In the genomic region with DNA sequence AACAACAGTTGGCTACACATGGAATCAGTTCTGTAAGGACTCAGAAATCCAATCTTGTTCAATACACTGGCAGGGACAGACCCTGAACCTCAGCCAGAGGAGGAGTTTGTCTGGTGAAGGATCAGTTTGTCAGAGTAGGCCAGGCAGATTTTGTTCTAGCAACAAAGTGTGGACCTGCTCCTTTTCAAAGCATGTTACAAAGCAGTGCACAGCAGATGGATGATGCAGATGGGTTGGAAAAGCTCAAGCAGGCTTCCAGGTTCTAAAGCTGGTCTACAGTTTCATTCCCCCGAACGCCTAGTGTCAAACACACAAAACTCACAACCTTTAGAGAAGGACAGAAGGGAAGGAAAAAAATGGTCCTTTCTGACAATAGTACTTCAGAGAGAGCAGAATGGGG, we compare ENCODE assay signal across 14 mouse cellular contexts. TPM values are rescaled to one million over a fixed set of nuclear protein-coding genes. Genes with fewer than 3 reads are reported as not detected.
DNase-seq lines count a peak whose midpoint lies in the region; ATAC-seq lines count a peak whose summit lies in the region.
"Had no signal": no experiment of that assay in that cellular context is flagged by ENCODE, and none has a peak within 500 bp of the region (broad histone marks: within the 10 kb centered on the region; RNA-seq: fewer than 3 reads in every experiment).

No protein-coding gene starts in this region.

- 0 out of 2 replicates have a peak, but pooled peaks cover 13% of the 10 kb centered on the region for H3K36me3 ChIP-seq in liver, embryonic 12.5 days
- no peaks in the 10 kb centered on the region for H3K36me3 ChIP-seq in forebrain, embryonic 15.5 days
- H3K36me3 ChIP-seq: limb, embryonic 15.5 days; midbrain, embryonic 15.5 days; neural tube, embryonic 12.5 days had no signal

- H3K27me3 ChIP-seq in liver, embryonic 12.5 days (replicated peaks), result no peaks in the 10 kb centered on the region
- H3K27me3 ChIP-seq in forebrain, embryonic 15.5 days, result no peaks in the 10 kb centered on the region
- H3K27me3 ChIP-seq: CH12.LX; limb, embryonic 15.5 days; midbrain, embryonic 15.5 days; neural tube, embryonic 12.5 days had no signal

- no peak overlapping the region for H3K4me2 ChIP-seq in liver, embryonic 12.5 days
- H3K4me2 ChIP-seq in forebrain, embryonic 15.5 days (replicated peaks), result no peak overlapping the region
- H3K4me2 ChIP-seq: limb, embryonic 15.5 days; midbrain, embryonic 15.5 days; neural tube, embryonic 12.5 days had no signal

- peak overlapping the region; percentile 64 for H3K27ac ChIP-seq in liver, embryonic 12.5 days
- no peak overlapping the region for H3K27ac ChIP-seq in forebrain, embryonic 15.5 days (replicated peaks)
- H3K27ac ChIP-seq: limb, embryonic 15.5 days; midbrain, embryonic 15.5 days; neural tube, embryonic 12.5 days had no signal

- WGBS in liver, embryonic 12.5 days (ENCODE audit: insufficient replicate concordance), result 98% methylated on average over 2 of the region's 2 CpGs
- 72% methylated on average over 2 of the region's 2 CpGs for WGBS in forebrain, embryonic 15.5 days

- no peak overlapping the region for H3K4me3 ChIP-seq in liver, embryonic 12.5 days
- H3K4me3 ChIP-seq in forebrain, embryonic 15.5 days, result no peak overlapping the region
- H3K4me3 ChIP-seq: limb, embryonic 15.5 days; midbrain, embryonic 15.5 days; neural tube, embryonic 12.5 days had no signal

- H3K4me1 ChIP-seq in liver, embryonic 12.5 days, result peaks cover 68% of the 10 kb centered on the region
- no peaks in the 10 kb centered on the region for H3K4me1 ChIP-seq in forebrain, embryonic 15.5 days
- H3K4me1 ChIP-seq: limb, embryonic 15.5 days; midbrain, embryonic 15.5 days; neural tube, embryonic 12.5 days had no signal

- H3K9ac ChIP-seq in liver, embryonic 12.5 days, result no peak overlapping the region
- no peak overlapping the region for H3K9ac ChIP-seq in forebrain, embryonic 15.5 days (replicated peaks)
- H3K9ac ChIP-seq: limb, embryonic 15.5 days; midbrain, embryonic 15.5 days; neural tube, embryonic 12.5 days had no signal

- no peak for ATAC-seq in liver, embryonic 12.5 days
- no peak for ATAC-seq in inflammation-experienced regulatory T-cells, adult 6 months
- ATAC-seq in forebrain, embryonic 15.5 days (replicated peaks), result no peak
- ATAC-seq: hindbrain, embryonic 16.5 days; midbrain, embryonic 15.5 days had no signal

- H3K9me3 ChIP-seq in liver, embryonic 12.5 days (replicated peaks), result no peaks in the 10 kb centered on the region
- no peaks in the 10 kb centered on the region for H3K9me3 ChIP-seq in forebrain, embryonic 15.5 days
- H3K9me3 ChIP-seq: limb, embryonic 15.5 days; midbrain, embryonic 15.5 days; neural tube, embryonic 12.5 days had no signal

- peak; percentile 22 for DNase-seq in right cerebral cortex, adult 18-20 months
- DNase-seq in right cerebral cortex, postnatal 4 days, result no peak
- DNase-seq in layer of hippocampus, adult 9-10 months (ENCODE audit: low spot score), result peak; percentile 36
- DNase-seq in lung, postnatal 14 days, result no peak
- DNase-seq: heart, adult 18-20 months; heart, postnatal 14 days had no signal

RNA-seq across cellular contexts. Expression of a gene that starts 31.6 kb away (rescaled TPM):
- polyA plus RNA-seq in liver, embryonic 12.5 days (2016; fragmentation: Nextera tagmentation; extraction: Ambion mirVana), result 5.5 and 6.0 TPM in 2 replicates
- not detected for polyA plus RNA-seq in inflammation-experienced regulatory T-cells, adult 6 months (2017; shearing (Covaris generic))
- 8.5 and 8.7 TPM in 2 replicates for polyA plus RNA-seq in forebrain, embryonic 15.5 days (2015; fragmentation: Nextera tagmentation; extraction: Ambion mirVana)

Comparison
In these comparisons a context has a peak if more than half of its experiments do, and no peak if none do; other contexts are left out.
1. DNase-seq: peak in right cerebral cortex, adult 18-20 months (single experiment) and layer of hippocampus, adult 9-10 months (single experiment); none in right cerebral cortex, postnatal 4 days (single experiment) and lung, postnatal 14 days (single experiment).